In genomic region chr1:165717711-165718542, GRCm38 (mm10) we compare ENCODE assay signal across 8 mouse cellular contexts. TPM values are rescaled to one million over a fixed set of nuclear protein-coding genes. Genes with fewer than 3 reads are reported as not detected.
DNase-seq lines count a peak whose midpoint lies in the region; ATAC-seq and TF ChIP-seq lines count a peak whose summit lies in the region.

No protein-coding gene starts in this region.

- H3K27me3 ChIP-seq in thymus, adult 2 months (ENCODE audit: control insufficient read depth, insufficient read depth, low read length): no peaks in the 10 kb centered on the region

- no peak for TF ChIP-seq POLR2A in thymus, adult 2 months (IDR thresholded peaks at IDR 0.05; ENCODE audit: control insufficient read depth, extremely low read depth, insufficient read depth, low read length, poor library complexity)

- 6% methylated on average over 11 of the region's 11 CpGs for WGBS in macrophage (ENCODE audit: missing documents)
- WGBS in thymus, adult 2 months: 3% methylated on average over 11 of the region's 11 CpGs

- H3K79me2 ChIP-seq in macrophage (ENCODE audit: inconsistent target): no peaks in the 10 kb centered on the region

- peak overlapping the region; percentile 87 for H3K27ac ChIP-seq in macrophage
- H3K27ac ChIP-seq in thymus, adult 2 months (ENCODE audit: control insufficient read depth, insufficient read depth, low read length): peak overlapping the region; percentile 88

- H3K4me3 ChIP-seq in macrophage (ENCODE audit: inconsistent target): peak overlapping the region; percentile 12
- peak overlapping the region; percentile 38 for H3K4me3 ChIP-seq in thymus, adult 2 months (ENCODE audit: control insufficient read depth, insufficient read depth, low read length)

- H3K4me1 ChIP-seq in thymus, adult 2 months (replicated peaks; ENCODE audit: control insufficient read depth, insufficient read depth, low read length): peaks cover 31% of the 10 kb centered on the region

- TF ChIP-seq CTCF in thymus, adult 2 months (IDR thresholded peaks at IDR 0.05; ENCODE audit: borderline replicate concordance, control insufficient read depth, extremely low read depth, insufficient read depth, low read length, poor library complexity): no peak

- DNase-seq in layer of hippocampus, adult 9-11 months: peak; percentile 60
- DNase-seq in layer of hippocampus, postnatal 10 days (ENCODE audit: low spot score in 2 of 2): no peak
- DNase-seq in heart, postnatal 10 days: peak; percentile 82 to 86
- peak; percentile 62 to 89 for DNase-seq in kidney, postnatal 25 days
- DNase-seq in thymus, adult 2 months: peak; percentile 71
- DNase-seq in layer of hippocampus, postnatal 25 days (ENCODE audit: extremely low spot score in 1 of 2, low spot score in 1 of 2): no peak

- ATAC-seq in common myeloid progenitor, adult 5-6 weeks (replicated peaks; ENCODE audit: low read depth, poor library complexity, severe bottlenecking): peak; percentile 84

- no peaks in the 10 kb centered on the region for H3K36me3 ChIP-seq in macrophage (ENCODE audit: inconsistent target)
- H3K36me3 ChIP-seq in thymus, adult 2 months (ENCODE audit: control insufficient read depth, insufficient read depth, low read length): no peaks in the 10 kb centered on the region

- intact Hi-C loops in heart, postnatal 10 days (cut with DNase I): no loop called here

RNA-seq across cellular contexts. Expression of gene Rcsd1, which starts 8.4 kb away (rescaled TPM):
- 1 to 10 TPM; 6.8 to 6.9 TPM for total RNA-seq in layer of hippocampus, postnatal 10 days (2021)
- total RNA-seq in common myeloid progenitor, adult 5-6 weeks (2017): 83.0 and 83.6 TPM in 2 replicates
- total RNA-seq in heart, postnatal 10 days (2021): 100 to 1,000 TPM; 112 to 114 TPM
- 100 to 1,000 TPM in 13 of 26 experiments, 10 to 100 TPM in 13; 33.2 to 495 (median 91.1) TPM for total RNA-seq in macrophage (2018; cell fraction: chromatin; rRNA removed)
- total RNA-seq in macrophage (2018; cell fraction: cytosol; rRNA removed): 100 to 1,000 TPM in 2 of 26 experiments, 10 to 100 TPM in 24; 28.4 to 135 (median 32.6) TPM
- 100 to 1,000 TPM in 13 of 26 experiments, 10 to 100 TPM in 13; 41.9 to 410 (median 106) TPM for total RNA-seq in macrophage (2018; cell fraction: nucleus; rRNA removed)
- 32.5 to 46.6 TPM (median 34.4 TPM) in 3 replicates for polyA plus RNA-seq in macrophage (2018)
- 220 and 249 TPM in 2 replicates for polyA plus RNA-seq in thymus, adult 2 months (2012; rRNA removed)
- total RNA-seq in layer of hippocampus, postnatal 25 days (2021): 1 to 10 TPM; 4.3 to 4.8 TPM

RNA-seq across cellular contexts. Expression of gene Creg1, which starts 45.6 kb away (rescaled TPM):
- total RNA-seq in layer of hippocampus, postnatal 10 days (2021): 10 to 100 TPM; 18.7 to 23.7 TPM
- 142 and 144 TPM in 2 replicates for total RNA-seq in common myeloid progenitor, adult 5-6 weeks (2017)
- total RNA-seq in heart, postnatal 10 days (2021): 10 to 100 TPM; 34.8 to 36.1 TPM
- 100 to 1,000 TPM in 3 of 26 experiments, 10 to 100 TPM in 23; 17.4 to 124 (median 36.1) TPM for total RNA-seq in macrophage (2018; cell fraction: chromatin; rRNA removed)
- total RNA-seq in macrophage (2018; cell fraction: cytosol; rRNA removed): 100 to 1,000 TPM; 262 to 745 (median 448) TPM
- total RNA-seq in macrophage (2018; cell fraction: nucleus; rRNA removed): 100 to 1,000 TPM in 25 of 26 experiments, 10 to 100 TPM in 1; 72.5 to 401 (median 197) TPM
- 629 to 1,120 TPM (median 845 TPM) in 3 replicates for polyA plus RNA-seq in macrophage (2018)
- polyA plus RNA-seq in thymus, adult 2 months (2012; rRNA removed): 37.5 and 43.2 TPM in 2 replicates
- 10 to 100 TPM; 26.1 to 28.7 TPM for total RNA-seq in layer of hippocampus, postnatal 25 days (2021)

Comparison
In these comparisons a context has a peak if more than half of its experiments do, and no peak if none do; other contexts are left out.
1. DNase-seq: peak in layer of hippocampus, adult 9-11 months (single experiment), heart, postnatal 10 days (2 of 2), kidney, postnatal 25 days (2 of 2) and thymus, adult 2 months (single experiment); none in layer of hippocampus, postnatal 10 days (0 of 2) and layer of hippocampus, postnatal 25 days (0 of 2).
2. RNA of gene Rcsd1, which starts 8.4 kb away (total RNA-seq): 112 to 114 TPM in heart, postnatal 10 days and 83.0 to 83.6 TPM in common myeloid progenitor, adult 5-6 weeks; 6.8 to 6.9 TPM in layer of hippocampus, postnatal 10 days and 4.3 to 4.8 TPM in layer of hippocampus, postnatal 25 days; every median in the first group is over 10 times any median in the second.